Mouse (Mus musculus) adrenal gland, adult (tissue): ENCODE measurements at regions not wholly inside any gene's neighbourhood (a gene's known extent, or its start where the extent isn't known, plus 50 kb on each side); places are given as distances from the start of the nearest gene placed in this dataset.

Experiments used
- DNase-seq, 2 experiments: peaks; one replicate each; pipeline ENCODE4 v3.0.0; 2022 to 2023; ENCODE audit warnings: low spot score in 1 of 2; ENCODE audit not compliant: inconsistent age in 2 of 2

- DNase-seq, result peak in 1 of 2 experiments; percentile 77
Observed at GRCm38 (mm10) chr13:6059515-6060228, 198.4 kb downstream of the Klf6 start.

- DNase-seq, result no peak
Observed at GRCm38 (mm10) chr13:6060229-6060845, 199.1 kb downstream of the Klf6 start.

GRCm38 (mm10) chr13:6062305-6062704, 201.0 kb downstream of the Klf6 start:
- DNase-seq, result no peak

GRCm38 (mm10) chr13:6062729-6063386, 201.6 kb downstream of the Klf6 start:
- DNase-seq, result no peak

GRCm38 (mm10) chr13:6076978-6077825, 215.9 kb downstream of the Klf6 start:
- DNase-seq, result no peak

GRCm38 (mm10) chr13:6085891-6086290, 224.6 kb downstream of the Klf6 start:
- peak; percentile 58 to 85 for DNase-seq

GRCm38 (mm10) chr13:6109018-6109657, 247.9 kb downstream of the Klf6 start:
- no peak for DNase-seq

- no peak for DNase-seq
Observed at GRCm38 (mm10) chr13:6119703-6120102, 258.4 kb downstream of the Klf6 start.

GRCm38 (mm10) chr13:6127311-6127710, 266.0 kb downstream of the Klf6 start:
- no peak for DNase-seq

- DNase-seq, result no peak
Observed at GRCm38 (mm10) chr13:6128903-6129302, 267.6 kb downstream of the Klf6 start.

- DNase-seq, result no peak
Observed at GRCm38 (mm10) chr13:6131363-6131762, 270.1 kb downstream of the Klf6 start.

- DNase-seq, result peak in 1 of 2 experiments; percentile 37
Observed at GRCm38 (mm10) chr13:6137170-6137569, 275.9 kb downstream of the Klf6 start.

- no peak for DNase-seq
Observed at GRCm38 (mm10) chr13:6142771-6143170, 281.5 kb downstream of the Klf6 start.

- DNase-seq, result no peak
Observed at GRCm38 (mm10) chr13:6153657-6154056, 292.4 kb downstream of the Klf6 start.

- no peak for DNase-seq
Observed at GRCm38 (mm10) chr13:6156191-6156590, 294.9 kb downstream of the Klf6 start.

- DNase-seq, result no peak
Observed at GRCm38 (mm10) chr13:6157029-6157428, 295.7 kb downstream of the Klf6 start.

- DNase-seq, result no peak
Observed at GRCm38 (mm10) chr13:6157946-6158345, 296.7 kb downstream of the Klf6 start.

- no peak for DNase-seq
Observed at GRCm38 (mm10) chr13:6159412-6159811, 298.1 kb downstream of the Klf6 start.

GRCm38 (mm10) chr13:6165916-6166315, 304.6 kb downstream of the Klf6 start:
- DNase-seq, result no peak

- no peak for DNase-seq
Observed at GRCm38 (mm10) chr13:6167055-6167761, 305.9 kb downstream of the Klf6 start.
